Mouse (Mus musculus) MEL (cell line): Measurements from ENCODE around the gene Tmed9. TPM values are rescaled to one million over a fixed set of nuclear protein-coding genes. Genes with fewer than 3 reads are reported as not detected.
"Not testable (repeated sequence)": the region's sequence is repeated elsewhere in the genome, so short reads cannot be mapped to it uniquely, and the experiment has no call there.

Experiments
- DNase-seq: peaks from one replicate; pipeline ENCODE4 v3.0.0; 2011; ENCODE audit warnings: low read depth, low spot score
- H3K27ac ChIP-seq: 2 replicates; pipeline ENCODE4 v1.5.1; 2012; ENCODE audit warnings: low read depth, mild to moderate bottlenecking, control low read depth, low read length, moderate library complexity; ENCODE audit not compliant: control insufficient read depth
- H3K27me3 ChIP-seq, 2 experiments: fragments of 150-350 bp in 1 of 2; sonication (generic) in 1 of 2; 2 replicates each; pipeline ENCODE4 v1.6.1; 2012; ENCODE audit warnings: low read length in 2 of 2, mild to moderate bottlenecking in 2 of 2, improper control_type of control experiment in 1 of 2, moderate library complexity in 1 of 2; ENCODE audit not compliant: insufficient read depth in 2 of 2, control insufficient read depth in 1 of 2
- H3K36me3 ChIP-seq, 2 experiments: 2 replicates each; pipeline ENCODE4 v1.6.1; 2012 to 2014; ENCODE audit warnings: low read length in 2 of 2, improper control_type of control experiment in 1 of 2, inconsistent platforms in 1 of 2, mild to moderate bottlenecking in 1 of 2; ENCODE audit not compliant: insufficient read depth in 2 of 2, control insufficient read depth in 1 of 2
- H3K4me1 ChIP-seq, 2 experiments: fragments of 150-350 bp in 1 of 2; sonication (generic) in 1 of 2; 2 replicates each; pipeline ENCODE4 v1.6.1; 2012; ENCODE audit warnings: low read length in 2 of 2, improper control_type of control experiment in 1 of 2, mild to moderate bottlenecking in 1 of 2; ENCODE audit not compliant: insufficient read depth in 2 of 2, control insufficient read depth in 1 of 2
- H3K4me3 ChIP-seq, 2 experiments: fragments of 150-350 bp in 1 of 2; sonication (generic) in 1 of 2; 2 replicates each; pipeline ENCODE4 v1.5.1; 2012; ENCODE audit warnings: low read depth in 2 of 2, low read length in 2 of 2, mild to moderate bottlenecking in 2 of 2, moderate library complexity in 2 of 2, control low read depth in 1 of 2, improper control_type of control experiment in 1 of 2; ENCODE audit not compliant: control insufficient read depth in 1 of 2, insufficient read depth in 1 of 2
- H3K79me2 ChIP-seq: 2 replicates; pipeline ENCODE4 v1.6.1; 2012; ENCODE audit warnings: mild to moderate bottlenecking, low read length, moderate library complexity; ENCODE audit not compliant: control insufficient read depth, poor library complexity, insufficient read depth
- H3K9ac ChIP-seq: 2 replicates; pipeline ENCODE4 v1.6.1; 2012; ENCODE audit warnings: low read depth, mild to moderate bottlenecking, control low read depth, low read length, moderate library complexity; ENCODE audit not compliant: control insufficient read depth, poor library complexity, severe bottlenecking
- H3K9me3 ChIP-seq: fragments of 150-350 bp; sonication (generic); replicated peaks from 2 replicates; pipeline ENCODE4 v1.6.1; 2012; ENCODE audit warnings: mild to moderate bottlenecking, low read length, improper control_type of control experiment, moderate library complexity; ENCODE audit not compliant: insufficient read depth
- CHD1 ChIP-seq: IDR thresholded peaks from 2 replicates; pipeline ENCODE4 v1.6.1; 2012; ENCODE audit warnings: low read depth, mild to moderate bottlenecking, inconsistent platforms, low read length, improper control_type of control experiment
- CHD2 ChIP-seq: IDR thresholded peaks from 2 replicates; pipeline ENCODE4 v1.6.1; 2011; ENCODE audit warnings: low read length, improper control_type of control experiment
- E2F4 ChIP-seq: IDR thresholded peaks from 2 replicates; pipeline ENCODE4 v1.6.1; 2011; ENCODE audit warnings: low read depth, low read length, improper control_type of control experiment, borderline replicate concordance
- ELF1 ChIP-seq: IDR thresholded peaks from 2 replicates; pipeline ENCODE4 v1.6.1; 2014; ENCODE audit warnings: low read depth, mild to moderate bottlenecking, inconsistent platforms, low read length, improper control_type of control experiment, moderate library complexity
- EP300 ChIP-seq, 2 experiments: IDR thresholded peaks; 2 replicates each; pipeline ENCODE4 v1.6.1; 2011; ENCODE audit warnings: improper control_type of control experiment in 2 of 2, low read length in 2 of 2, low read depth in 1 of 2, mild to moderate bottlenecking in 1 of 2
- ETS1 ChIP-seq: IDR thresholded peaks from 2 replicates; pipeline ENCODE4 v1.6.1; 2012; ENCODE audit warnings: low read depth, mild to moderate bottlenecking, inconsistent platforms, low read length, improper control_type of control experiment, moderate library complexity
- HCFC1 ChIP-seq: IDR thresholded peaks from 2 replicates; pipeline ENCODE4 v1.6.1; 2012; ENCODE audit warnings: low read depth, mild to moderate bottlenecking, inconsistent platforms, low read length, improper control_type of control experiment, moderate library complexity
- KAT2A ChIP-seq: conservative IDR thresholded peaks from 2 replicates; pipeline ENCODE4 v1.6.1; 2012; ENCODE audit warnings: low read depth, low read length, improper control_type of control experiment, inconsistent platforms
- MAX ChIP-seq: IDR thresholded peaks from 2 replicates; pipeline ENCODE4 v1.6.1; 2011; ENCODE audit warnings: low read length, improper control_type of control experiment
- MXI1 ChIP-seq: IDR thresholded peaks from 2 replicates; pipeline ENCODE4 v1.6.1; 2011; ENCODE audit warnings: mild to moderate bottlenecking, low read depth, low read length, improper control_type of control experiment
- MYC ChIP-seq: IDR thresholded peaks from 2 replicates; pipeline ENCODE4 v1.6.1; 2011; ENCODE audit warnings: low read depth, mild to moderate bottlenecking, low read length, improper control_type of control experiment, moderate library complexity
- NELFE ChIP-seq: IDR thresholded peaks from 2 replicates; pipeline ENCODE4 v1.6.1; 2011; ENCODE audit warnings: low read depth, low read length, improper control_type of control experiment
- NRF1 ChIP-seq: IDR thresholded peaks from 2 replicates; pipeline ENCODE4 v1.6.1; 2014; ENCODE audit warnings: low read depth, mild to moderate bottlenecking, inconsistent platforms, low read length, improper control_type of control experiment, moderate library complexity; ENCODE audit not compliant: poor library complexity, insufficient read depth, severe bottlenecking
- POLR2A ChIP-seq, 2 experiments: IDR thresholded peaks; 2 replicates each; pipeline ENCODE4 v1.6.1; 2011 to 2012; ENCODE audit warnings: low read length in 2 of 2, mild to moderate bottlenecking in 2 of 2, control low read depth in 1 of 2, improper control_type of control experiment in 1 of 2, low read depth in 1 of 2, moderate library complexity in 1 of 2; ENCODE audit not compliant: control insufficient read depth in 1 of 2, insufficient read depth in 1 of 2, poor library complexity in 1 of 2
- POLR2AphosphoS2 ChIP-seq: IDR thresholded peaks from 2 replicates; pipeline ENCODE4 v1.6.1; 2011; ENCODE audit warnings: low read length, improper control_type of control experiment
- POLR2AphosphoS5 ChIP-seq: IDR thresholded peaks from 2 replicates; pipeline ENCODE4 v1.6.1; 2012; ENCODE audit warnings: low read depth, borderline replicate concordance, mild to moderate bottlenecking, inconsistent platforms, low read length, moderate library complexity, mixed read lengths
- SIN3A ChIP-seq: IDR thresholded peaks from 2 replicates; pipeline ENCODE4 v1.6.1; 2012; ENCODE audit warnings: low read length, improper control_type of control experiment, inconsistent platforms
- TBP ChIP-seq: IDR thresholded peaks from 2 replicates; pipeline ENCODE4 v1.8.0; 2011; ENCODE audit warnings: low read depth, low read length, improper control_type of control experiment
- TCF12 ChIP-seq: IDR thresholded peaks from 2 replicates; pipeline ENCODE4 v1.6.1; 2014; ENCODE audit warnings: low read depth, mild to moderate bottlenecking, inconsistent platforms, low read length, improper control_type of control experiment, moderate library complexity
- UBTF ChIP-seq: IDR thresholded peaks from 2 replicates; pipeline ENCODE4 v1.6.1; 2012; ENCODE audit warnings: low read depth, mild to moderate bottlenecking, inconsistent platforms, low read length, improper control_type of control experiment, moderate library complexity, borderline replicate concordance; ENCODE audit not compliant: insufficient read depth
- ZMIZ1 ChIP-seq: IDR thresholded peaks from 2 replicates; pipeline ENCODE4 v1.6.1; 2012; ENCODE audit warnings: low read depth, mild to moderate bottlenecking, inconsistent platforms, low read length, improper control_type of control experiment, moderate library complexity
- polyA plus RNA-seq, 2 experiments: library from polyadenylated mRNA; stranded (reverse) in 1 of 2; unstranded in 1 of 2; fragments of >175 nt in 1 of 2; fragments of >200 nt in 1 of 2; gene quantifications; 2 replicates each; pipeline versions ENCODE4 v1.2.1 to v1.2.4; 2012; ENCODE audit warnings: low replicate concordance in 2 of 2, low read depth in 1 of 2; ENCODE audit not compliant: insufficient read length in 2 of 2, insufficient read depth in 1 of 2, missing spikeins in 1 of 2
- total RNA-seq: library from RNA; depleted of rRNA; stranded (reverse); fragments of 300-350 nt; gene quantifications from 2 replicates; pipeline ENCODE4 v1.2.3, GENCODE M21; 2012

Gene Tmed9
- total and polyA plus RNA-seq, 3 experiments = 218 to 222 TPM; not detected in 1

- peaks cover 0 to 27% of the 10 kb centered on the region in 2 experiments; a peak in 2 of 4 replicates for H3K36me3 ChIP-seq
- peaks cover 0 to 16% of the 10 kb centered on the region in 2 experiments; a peak in 2 of 4 replicates for H3K4me1 ChIP-seq
- not testable (repeated sequence) for DNase-seq, H3K27me3 ChIP-seq, H3K9me3 ChIP-seq
- peak overlapping the region; percentile 77 for H3K9ac ChIP-seq
- H3K4me3 ChIP-seq = peak overlapping the region; percentile 59 to 81
- TF ChIP-seq TCF12 = 0 out of 2 replicates have a peak, but pooled peaks have one; percentile 11
- TF ChIP-seq, all 39 proteins: peak for 1; not testable (repeated sequence) for 38
- peaks cover 18% of the 10 kb centered on the region for H3K79me2 ChIP-seq
- H3K27ac ChIP-seq = peak overlapping the region; percentile 83
Measured at GRCm38 (mm10) chr13:55622156-55622648, 48.7 kb downstream of the Tmed9 start.

- peak within 1 kb of the TSS; percentile 77 for H3K9ac ChIP-seq
- H3K4me3 ChIP-seq = peak within 1 kb of the TSS; percentile 70 to 81
- peak within 1 kb of the TSS; percentile 83 for H3K27ac ChIP-seq
- peaks cover 18% of the 10 kb centered on the region for H3K79me2 ChIP-seq
- no peaks in the 10 kb centered on the region for H3K27me3 ChIP-seq
- DNase-seq = peak; percentile 97
- H3K9me3 ChIP-seq = no peaks in the 10 kb centered on the region
- TF ChIP-seq POLR2AphosphoS5 (0 out of 2 replicates have a peak, but pooled peaks have one; percentile 57), ETS1 (no peak), EP300 (IDR thresholded peaks at IDR 0.05; ENCODE audit: low read depth in 1 of 2, low read length in 2 of 2) (no peak), MXI1 (peak; percentile 93), KAT2A (peak; percentile 83), SIN3A (peak; percentile 86), ZMIZ1 (peak; percentile 77), UBTF (0 out of 2 replicates have a peak, but pooled peaks have one; percentile 67), HCFC1 (peak; percentile 92), TCF12 (peak; percentile 22; the same call in 1 of the 2 replicates), POLR2AphosphoS2 (peak; percentile 86; the same call in 1 of the 2 replicates), MYC (peak; percentile 73), MAX (peak; percentile 88), CHD1 (no peak), POLR2A (IDR thresholded peaks at IDR 0.05; ENCODE audit: control insufficient read depth in 1 of 2, insufficient read depth in 1 of 2, low read depth in 1 of 2, low read length in 2 of 2, poor library complexity in 1 of 2) (peak; percentile 76 to 88), TBP (peak; percentile 76), E2F4 (no peak), ELF1 (peak; percentile 29; the same call in 1 of the 2 replicates), NRF1 (peak; percentile 85), NELFE (peak; percentile 88), CHD2 (no peak)
- peaks cover 0 to 27% of the 10 kb centered on the region in 2 experiments; a peak in 3 of 4 replicates for H3K36me3 ChIP-seq
- H3K4me1 ChIP-seq = peaks cover 0 to 16% of the 10 kb centered on the region in 2 experiments; a peak in 2 of 4 replicates
Measured at GRCm38 (mm10) chr13:55622649-55623541, 49.4 kb downstream of the Tmed9 start, which contains the start of gene Caml. Gene Caml (plus strand): TSS chr13:55623005.
